Mouse (Mus musculus) retina, postnatal 1 day (tissue): ENCODE measurements at regions not wholly inside any gene's neighbourhood (a gene's known extent, or its start where the extent isn't known, plus 50 kb on each side); places are given as distances from the start of the nearest gene placed in this dataset.

Experiments
- DNase-seq: peaks from one replicate; pipeline ENCODE4 v3.0.0-alpha.2; 2012

DNA sequence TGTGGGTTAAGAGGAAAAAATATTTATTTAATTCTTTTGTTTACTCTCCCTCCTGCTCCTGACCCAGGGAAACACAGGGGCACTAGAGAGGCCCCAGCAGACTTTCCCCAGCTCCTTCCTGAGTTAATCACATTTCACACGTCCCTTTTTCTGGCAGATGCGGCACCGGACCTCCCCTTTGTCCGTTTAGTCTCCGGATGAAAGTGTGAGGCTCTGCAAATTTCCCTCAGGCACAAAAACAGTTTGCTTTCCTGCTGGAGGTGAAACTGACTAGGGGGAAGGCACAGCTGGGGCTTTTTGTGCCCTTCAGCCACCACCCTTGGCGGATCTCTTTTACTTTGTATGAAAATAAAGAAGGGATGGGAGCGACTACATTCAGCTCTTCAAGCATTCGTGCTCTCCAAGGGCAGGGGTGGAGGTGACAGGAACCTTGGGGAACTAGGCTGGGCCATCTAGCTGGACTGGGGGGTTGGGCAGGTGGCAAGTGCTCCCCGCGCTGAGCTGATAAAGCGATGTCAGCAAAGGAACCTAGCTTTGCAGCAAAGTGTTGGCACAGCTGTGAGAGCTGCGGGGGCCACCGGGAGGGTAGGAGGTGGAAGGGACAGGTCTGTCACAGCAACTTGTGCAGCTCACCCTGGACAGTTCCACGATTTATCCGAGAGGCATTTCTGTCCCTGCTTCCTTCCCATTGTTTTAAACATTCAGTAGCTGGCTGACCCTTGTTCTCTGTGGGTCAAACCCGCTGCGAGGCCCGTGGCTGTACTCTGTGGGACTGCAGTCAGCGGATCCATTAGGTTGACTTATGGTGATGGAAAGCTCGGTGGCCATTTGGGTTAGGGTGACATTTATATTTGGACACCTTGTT is 329.6 kb downstream of the Ttll7 start:
- peak; percentile 63 for DNase-seq

DNA sequence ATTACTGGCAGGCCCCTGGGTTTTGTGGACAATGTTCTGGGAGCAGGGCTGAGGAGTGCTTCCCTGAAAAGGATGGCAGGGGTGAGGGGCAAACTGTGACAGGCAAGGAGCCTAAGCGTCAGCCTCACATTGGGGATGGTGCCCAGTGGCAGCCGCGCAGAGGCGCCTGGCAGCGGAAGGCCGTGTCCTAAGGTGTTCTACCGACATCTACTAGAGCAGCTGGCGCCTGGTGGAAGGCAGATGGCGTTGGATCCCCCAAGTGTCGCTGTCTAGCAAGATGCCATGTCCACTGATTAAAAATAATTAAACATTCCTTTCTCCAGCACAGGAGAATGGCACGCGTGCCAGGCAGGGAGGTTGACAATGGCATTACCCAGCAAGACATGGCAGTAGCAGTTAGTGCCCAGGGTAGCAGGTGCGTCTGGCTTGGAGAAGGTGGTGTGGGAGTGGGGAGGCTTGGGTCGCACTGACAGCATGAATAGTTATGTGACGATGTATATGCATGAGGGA is 330.3 kb downstream of the Ttll7 start:
- peak; percentile 73 for DNase-seq

DNA sequence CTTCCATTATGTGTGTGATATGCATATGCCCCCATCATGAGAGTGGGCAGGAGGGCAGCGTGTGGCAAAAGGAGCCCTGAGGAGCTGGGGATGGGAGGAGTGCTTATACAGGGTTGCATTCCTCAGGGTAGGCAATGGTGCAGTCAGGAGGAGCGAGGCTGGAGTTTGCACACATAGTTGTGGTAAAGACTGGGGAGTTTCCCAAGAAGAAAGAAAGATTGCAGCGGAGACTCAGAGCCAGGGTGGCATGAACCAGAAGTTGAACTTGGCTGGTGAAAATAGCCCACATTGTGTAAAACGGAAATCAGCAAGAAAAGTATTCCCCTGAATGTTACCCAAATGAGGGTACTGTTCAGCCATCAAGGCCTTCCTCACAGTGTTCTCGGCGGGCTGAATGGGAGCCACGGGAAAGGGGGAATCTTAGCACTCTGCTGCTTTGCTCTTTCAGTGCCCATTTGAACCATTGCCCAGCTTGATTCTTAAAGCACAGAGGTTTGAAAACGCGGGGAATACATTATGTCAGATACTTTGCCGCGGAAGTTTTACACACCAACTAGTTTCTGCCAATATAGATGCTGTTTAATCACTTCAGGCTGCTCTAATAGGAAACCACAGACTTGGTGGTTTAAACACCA is 331.6 kb downstream of the Ttll7 start:
- DNase-seq, result peak; percentile 27

DNA sequence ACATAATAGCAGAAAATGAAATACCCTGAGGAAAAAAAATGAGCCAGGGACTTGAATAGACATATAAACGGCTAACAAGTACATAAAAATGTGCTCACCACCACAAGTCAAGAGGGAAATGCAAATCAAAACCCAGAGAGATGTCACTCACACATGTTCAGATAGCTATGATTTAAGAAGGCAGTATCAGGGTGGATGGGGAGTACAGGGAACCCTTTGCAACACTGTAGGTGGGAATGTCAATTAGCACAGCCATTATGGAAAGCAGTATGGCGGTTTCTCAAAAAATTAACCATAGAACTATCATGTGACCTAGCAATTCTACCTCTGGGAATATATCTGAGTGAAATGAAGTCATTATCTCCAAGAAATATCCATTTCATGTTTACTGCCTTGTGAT is 337.6 kb downstream of the Ttll7 start:
- no peak for DNase-seq

DNA sequence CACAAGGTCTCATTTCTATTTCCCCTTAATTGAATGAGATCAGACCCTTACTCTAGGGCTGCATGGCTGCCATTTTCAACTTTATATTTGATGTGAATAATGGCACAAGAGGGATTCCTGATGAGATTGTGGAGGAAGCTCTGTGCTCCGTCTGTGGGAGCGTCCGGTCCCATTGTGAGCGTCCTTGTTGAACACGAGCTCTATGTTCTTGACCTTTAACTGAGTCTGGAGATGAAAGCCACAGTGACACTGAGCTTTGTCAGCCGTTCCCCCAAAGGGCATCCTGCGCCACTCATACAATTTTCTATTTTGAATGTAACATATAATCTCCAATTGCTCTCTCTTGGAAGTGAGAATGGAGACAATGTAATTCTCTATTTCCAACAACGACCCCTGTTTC is 344.5 kb downstream of the Ttll7 start:
- DNase-seq, result no peak

DNA sequence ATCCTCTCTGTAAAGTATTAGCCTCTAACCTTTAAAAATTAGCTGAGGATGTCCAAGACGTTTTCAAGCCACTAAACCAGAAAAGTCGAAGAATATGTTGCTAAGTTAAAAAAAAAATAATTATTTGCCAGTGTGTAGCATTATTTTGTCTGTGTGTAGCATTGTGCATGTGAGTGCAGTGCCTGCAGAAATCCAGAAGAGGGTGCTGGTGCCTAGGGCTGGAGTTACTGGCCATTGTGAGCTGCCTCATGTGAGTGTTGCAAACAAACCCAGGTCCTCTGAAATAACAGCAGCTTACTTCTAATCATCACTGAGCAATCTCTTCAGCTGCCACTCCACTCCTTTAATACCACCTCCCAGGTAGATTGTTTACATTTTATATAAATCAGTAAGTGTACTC is 345.0 kb downstream of the Ttll7 start:
- peak; percentile 37 for DNase-seq

DNA sequence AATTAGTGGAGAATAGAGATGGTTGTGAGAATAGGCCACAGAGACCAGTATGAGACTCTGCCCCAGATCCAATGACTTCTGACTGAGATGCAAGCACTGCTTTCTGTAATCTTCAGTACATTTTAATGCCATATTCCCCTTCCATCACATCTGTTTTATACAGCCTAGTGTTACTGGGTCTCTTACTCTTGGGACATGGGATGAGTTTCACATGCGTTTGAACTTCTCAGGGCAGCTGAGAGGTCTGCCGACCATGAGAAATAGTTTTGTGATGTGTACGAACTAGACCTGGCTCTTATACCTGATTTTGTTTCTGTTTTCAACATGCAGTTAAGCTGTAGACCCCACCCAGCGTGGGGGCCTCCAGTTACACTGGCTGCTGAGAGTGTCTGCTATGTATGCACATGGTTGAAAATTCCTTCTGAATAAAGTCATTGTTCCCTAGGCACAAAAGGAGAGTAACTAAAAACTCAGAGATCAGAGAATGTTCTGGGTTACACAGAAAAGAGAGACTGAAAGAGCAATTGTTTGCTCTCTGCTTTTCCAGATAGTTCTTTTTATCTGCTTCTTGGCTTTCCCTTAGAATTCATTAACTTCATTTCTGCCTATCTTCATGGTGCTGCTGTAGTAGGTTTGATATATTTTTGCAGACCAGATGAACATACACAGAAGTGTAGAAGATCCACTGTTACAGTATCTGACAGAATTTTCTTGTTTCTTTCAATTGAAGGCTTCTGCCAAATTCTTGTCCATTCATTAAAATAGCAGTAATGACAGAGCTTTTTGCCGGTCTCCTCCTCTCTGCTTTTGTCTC is 359.2 kb downstream of the Ttll7 start:
- DNase-seq, result no peak

DNA sequence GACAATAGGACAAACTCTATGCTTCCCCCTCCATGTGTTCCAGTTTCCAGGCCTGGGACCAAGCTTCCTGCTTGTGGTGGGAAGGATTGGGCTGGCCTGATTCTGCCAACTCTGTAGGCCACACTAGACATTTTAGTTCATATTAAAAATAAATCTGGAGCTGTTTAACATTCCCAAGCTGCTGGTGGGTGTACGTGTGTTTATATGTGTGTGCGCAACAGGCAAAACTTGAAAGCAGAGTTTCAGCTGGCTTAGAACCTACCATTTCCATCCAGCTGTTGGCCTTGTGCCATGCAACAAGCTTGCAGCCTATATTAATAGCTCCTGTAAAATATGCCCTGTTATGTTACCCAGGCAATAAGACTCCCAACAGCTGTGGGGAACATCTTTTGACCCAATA is 376.5 kb downstream of the Ttll7 start:
- DNase-seq, result no peak

DNA sequence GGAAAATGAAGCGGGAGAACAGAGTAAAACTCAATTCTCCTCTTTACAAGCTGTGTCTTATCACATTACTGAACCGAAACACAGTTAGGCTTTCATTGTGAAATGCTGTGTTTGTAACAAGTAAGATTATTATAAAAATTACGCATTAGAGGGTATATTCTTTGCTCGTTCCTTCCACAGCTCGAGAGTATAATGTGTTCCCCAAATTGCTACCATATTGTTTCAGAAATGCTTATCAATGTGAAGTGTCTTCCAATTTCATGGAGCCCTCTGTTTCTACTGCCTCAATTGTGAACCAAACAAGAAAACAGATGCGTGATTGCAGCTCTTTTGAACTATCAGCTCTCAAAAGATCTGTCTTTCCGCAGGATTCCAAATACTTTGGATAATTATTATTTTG is 378.4 kb downstream of the Ttll7 start:
- DNase-seq, result no peak

DNA sequence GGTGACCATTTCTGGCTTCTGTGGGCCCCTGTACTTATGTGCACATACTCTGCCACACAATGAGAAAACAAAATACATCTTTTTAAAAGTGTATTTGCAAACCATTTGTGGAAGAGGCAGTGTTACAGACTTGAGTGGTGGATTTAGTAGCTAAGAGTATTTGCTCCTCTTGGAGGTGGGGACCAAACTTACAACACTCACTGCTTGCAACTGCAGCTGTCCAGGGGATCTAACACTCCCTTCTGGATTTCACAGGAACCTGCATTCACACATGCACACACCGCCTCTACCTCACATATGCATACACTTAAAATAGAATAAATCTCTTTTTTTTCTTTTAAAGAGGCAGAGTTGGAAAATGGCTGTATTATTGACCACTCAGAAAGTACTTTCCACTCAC is 386.2 kb downstream of the Ttll7 start:
- no peak for DNase-seq

DNA sequence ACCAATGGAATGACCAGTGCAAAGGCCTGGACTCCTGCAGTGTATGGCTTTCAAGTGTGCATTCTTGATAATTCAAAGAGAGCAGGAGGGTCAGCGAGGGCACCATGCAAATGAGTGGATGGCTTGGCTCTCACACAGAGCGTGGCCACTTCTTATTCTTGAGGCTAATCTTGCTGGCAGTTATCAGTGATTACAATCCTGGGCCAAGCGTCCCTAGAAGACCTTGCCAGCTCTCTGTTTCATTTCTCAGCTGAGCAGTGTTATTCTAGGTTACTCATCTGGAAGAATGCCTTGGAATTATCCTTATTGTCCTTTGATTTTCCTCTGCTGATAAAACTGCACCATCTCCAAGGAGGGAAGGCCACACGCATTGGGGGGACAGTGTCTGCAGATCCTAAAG is 388.5 kb downstream of the Ttll7 start:
- peak; percentile 73 for DNase-seq

DNA sequence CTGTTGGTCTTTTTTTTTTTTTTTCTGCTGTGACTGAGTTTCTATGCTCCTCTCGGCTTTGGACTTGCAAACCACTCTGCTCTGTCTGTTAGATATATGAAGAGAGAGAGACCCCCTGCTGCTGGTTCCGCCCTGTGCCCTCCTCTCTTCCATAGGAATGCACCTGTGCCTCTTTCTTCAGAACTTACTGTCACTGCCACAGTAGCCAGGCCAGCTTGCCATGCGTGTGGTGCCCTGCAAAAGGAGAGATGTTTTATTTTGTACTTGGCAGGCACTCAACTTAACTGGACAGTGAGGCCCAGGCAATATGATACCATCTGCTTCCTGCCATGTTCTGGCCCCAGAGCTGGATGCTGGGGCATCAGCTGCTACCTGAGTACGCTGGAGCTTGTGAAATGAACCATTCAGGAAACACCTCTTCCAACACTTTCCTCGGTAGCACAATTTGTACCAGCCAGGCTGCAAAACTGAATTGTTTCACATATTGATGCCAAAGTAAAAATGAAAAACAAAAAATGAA is 392.8 kb downstream of the Ttll7 start:
- no peak for DNase-seq

DNA sequence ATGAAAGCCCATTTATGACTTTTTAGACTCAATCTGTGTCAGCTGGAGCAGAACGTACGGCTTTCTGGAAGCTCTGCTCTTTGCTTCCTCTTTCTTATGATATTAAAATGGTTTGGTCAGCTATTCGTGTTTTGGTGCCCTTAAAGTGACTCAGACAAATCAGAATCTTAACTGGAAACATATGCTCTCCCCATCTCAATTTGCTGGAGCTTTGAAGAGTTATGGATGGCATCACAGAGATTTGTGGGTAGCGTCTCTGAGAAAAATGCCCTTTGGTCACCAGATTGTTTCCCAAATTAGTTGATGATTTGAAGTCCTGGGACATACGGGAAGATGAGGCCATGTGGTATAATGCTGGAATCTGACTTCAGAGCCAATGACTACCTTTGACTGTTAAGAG is 394.0 kb downstream of the Ttll7 start:
- no peak for DNase-seq

DNA sequence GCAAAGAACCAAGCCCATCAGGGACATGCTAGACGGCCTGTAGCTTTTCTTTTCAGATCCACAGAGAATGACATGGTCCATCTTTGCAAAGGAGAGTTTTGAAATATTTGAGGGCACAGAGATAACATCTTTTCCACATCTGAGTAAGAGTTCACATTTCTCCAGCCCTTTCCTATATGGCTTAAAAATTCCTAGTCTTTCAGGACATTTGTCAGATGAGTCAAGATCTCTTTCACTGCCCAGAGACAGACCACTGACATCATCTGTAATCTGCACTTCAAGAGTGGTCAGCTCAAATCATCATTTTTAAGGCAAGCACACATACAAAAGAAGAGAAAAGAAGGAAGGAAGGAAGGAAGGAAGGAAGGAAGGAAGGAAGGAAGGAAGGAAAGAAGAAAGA is 397.3 kb downstream of the Ttll7 start:
- DNase-seq, result no peak

DNA sequence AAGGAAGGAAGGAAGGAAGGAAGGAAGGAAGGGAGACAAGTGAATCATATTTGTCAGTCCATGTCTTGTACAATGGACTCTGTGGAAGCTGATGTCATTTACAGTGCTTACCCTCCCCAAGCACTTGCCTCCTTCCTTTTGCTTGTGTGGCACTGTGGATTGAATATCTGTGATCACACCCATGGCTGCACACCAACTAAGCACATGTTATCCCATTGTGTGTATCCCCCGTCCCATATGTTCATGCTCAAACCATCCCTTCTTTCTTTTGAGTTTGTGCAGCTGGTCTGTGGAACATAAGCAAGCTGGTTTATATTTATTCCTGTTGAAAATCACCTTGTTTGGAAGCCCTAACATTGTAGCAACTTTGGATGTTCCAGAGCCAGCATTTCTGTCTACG is 397.7 kb downstream of the Ttll7 start:
- DNase-seq, result no peak

DNA sequence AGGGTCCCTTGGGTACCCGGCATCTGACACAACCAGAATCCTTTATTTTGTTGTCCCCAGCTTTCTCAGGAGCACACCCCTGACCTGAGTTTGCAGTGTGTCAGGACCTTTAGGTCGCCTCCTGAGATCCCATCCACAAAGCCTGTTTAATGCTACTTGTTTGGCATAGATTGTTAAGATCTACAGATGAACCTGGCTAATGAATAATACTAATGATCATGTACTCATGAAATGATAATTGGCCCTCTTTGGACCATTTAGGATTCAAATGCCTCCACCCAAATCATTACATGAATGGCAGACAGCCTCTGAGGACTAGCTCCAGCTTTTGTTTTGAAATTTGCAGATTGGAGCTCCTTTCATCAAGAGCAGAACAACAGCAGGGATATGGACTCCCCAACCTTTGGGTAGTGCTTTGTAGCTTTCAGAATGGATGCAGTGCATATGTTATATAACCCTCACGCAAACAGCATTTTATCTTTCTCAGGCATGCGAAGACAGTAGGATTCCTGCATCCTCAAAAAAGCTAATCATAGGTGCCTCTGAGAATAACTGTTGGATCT is 400.1 kb downstream of the Ttll7 start:
- no peak for DNase-seq

DNA sequence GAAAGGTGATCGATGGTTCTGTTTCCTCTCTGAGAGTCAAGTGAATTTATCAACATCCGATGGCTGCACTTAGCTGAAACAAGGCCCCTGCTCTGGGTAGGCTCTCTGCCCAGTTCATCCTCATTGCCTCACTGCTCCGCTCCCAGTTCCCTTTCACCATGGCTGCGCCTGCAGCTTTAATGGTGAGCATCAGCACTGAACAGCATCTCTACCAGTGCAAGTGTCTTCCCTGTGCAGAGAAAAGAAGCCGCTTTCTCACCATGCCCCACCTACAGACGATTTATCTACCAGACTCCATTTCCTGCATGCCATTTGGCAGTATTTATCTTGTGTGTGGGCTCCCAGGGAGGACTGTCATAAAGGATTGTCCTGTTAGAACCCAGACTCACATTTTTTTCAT is 400.6 kb downstream of the Ttll7 start:
- DNase-seq, result no peak

DNA sequence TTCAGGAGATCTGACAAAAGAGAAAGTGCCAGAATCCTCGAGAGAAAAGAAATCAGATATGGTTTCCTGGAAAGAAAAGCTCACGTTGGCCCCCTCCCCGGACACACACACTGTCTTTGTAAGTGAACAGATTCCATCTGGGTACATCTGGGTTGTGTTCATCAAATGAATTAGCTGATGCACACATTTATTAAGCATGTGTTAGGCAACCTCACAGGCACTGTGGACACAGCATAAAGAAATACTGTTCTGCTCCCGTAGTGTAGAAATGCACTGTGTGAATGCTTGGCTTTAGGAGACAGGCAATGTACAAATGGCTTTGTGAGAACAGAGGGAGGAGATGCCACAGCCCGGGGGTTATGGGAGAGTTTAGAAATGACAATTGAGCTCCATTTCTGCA is 402.3 kb downstream of the Ttll7 start:
- peak; percentile 79 for DNase-seq

DNA sequence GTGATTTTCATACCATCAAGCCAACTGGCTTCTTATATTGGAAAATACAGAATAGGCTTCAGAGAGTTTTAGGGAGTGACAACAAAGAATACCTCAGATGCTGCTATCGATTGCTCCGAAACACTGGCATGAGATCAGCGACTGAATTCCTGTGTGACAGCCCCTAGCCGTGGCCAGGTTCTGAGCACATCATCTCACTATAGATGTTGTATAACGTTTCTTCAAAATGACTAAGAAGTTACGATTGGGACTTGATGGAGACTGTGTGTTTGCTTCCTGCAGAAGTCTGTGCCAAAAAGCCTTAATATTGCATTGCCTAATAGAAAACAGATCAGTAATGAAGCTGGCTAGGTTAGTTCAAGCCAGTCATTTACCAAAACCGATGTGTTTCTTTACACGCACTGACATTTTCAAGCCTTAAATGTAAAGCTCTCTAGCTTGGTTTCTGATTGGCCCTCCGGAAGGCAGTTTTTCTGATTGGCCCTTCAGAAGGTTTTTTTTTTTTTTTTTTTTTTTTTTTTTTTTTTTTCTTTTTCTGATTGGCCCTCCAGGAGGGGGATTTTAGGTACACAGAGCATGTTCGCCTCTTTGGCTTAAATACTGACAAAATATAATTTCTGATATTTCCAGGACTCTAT is 408.9 kb downstream of the Ttll7 start:
- DNase-seq, result no peak

DNA sequence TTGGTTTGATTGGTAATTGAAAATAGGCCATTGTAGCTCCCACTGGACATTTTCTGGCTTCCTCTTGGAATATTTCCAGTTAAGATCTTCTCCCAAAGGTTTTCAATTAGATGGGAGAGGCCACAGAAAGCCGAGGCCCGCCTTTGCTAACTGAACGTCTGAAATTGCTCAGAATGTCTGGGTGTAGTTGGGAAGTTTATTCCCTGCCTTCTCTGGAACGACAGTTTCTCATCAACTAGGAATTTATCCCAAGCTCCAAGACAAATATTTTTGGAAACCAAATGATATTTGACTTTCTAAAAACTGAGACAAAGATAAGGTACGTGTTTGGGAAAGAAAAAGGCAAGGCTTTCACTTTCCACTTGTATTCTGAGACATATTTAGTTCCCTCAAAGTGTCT is 414.4 kb downstream of the Ttll7 start:
- DNase-seq, result no peak

DNA sequence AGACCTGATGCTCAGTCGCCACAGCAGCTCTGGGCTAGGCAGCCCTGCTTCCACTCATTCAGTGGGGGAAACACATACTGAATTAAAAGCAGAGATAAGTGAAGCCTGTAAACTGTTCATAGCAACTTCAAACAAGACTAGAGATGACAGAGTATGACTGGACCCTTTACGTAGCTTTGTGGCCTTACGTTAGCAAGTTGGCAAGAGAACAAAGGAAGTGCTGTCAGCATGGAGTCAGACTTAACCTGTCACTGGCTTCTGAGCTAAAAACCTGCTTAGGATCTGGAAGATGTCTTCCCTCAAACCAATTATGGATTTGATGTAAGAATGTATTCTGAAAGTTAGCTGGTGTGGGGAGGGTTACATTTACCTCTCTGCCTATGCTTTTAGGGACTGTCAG is 421.3 kb downstream of the Ttll7 start:
- no peak for DNase-seq

DNA sequence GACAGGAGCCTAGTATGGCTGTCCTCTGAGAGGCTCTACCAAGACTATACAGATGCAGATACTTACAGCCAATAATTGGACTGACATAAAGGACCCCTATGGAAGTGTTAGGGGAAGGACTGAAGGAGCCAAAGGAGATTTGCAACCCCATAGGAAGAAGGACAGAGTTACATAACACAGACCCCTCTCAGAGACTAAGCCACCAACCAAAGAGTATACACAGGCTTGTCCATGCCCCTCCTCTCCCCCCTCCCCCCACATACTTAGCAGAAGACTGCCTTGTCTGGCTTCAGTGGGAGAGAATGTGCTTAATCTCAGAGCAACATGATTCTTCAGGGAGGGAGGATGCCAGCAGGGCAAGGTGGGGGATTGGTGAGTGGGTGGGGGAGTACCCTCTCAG is 426.4 kb downstream of the Ttll7 start:
- DNase-seq, result no peak

DNA sequence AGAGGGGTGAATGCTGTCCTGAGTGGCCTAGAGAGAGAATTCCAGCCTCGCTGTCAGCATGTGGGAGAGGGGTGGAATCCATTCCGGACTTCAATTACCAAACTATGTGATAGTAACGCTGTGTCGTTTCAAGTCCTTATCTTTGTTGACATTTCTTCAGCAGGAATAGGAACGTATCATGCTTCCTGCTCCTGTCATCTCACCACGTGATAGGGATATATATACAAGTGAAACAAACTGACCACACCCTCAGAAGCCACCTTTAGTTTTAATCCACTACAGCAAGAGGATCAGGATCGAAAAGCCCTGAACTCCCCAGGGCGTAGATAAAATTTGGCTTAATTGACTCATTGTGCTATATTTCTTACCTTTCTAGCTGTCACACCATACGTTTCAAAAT is 431.6 kb downstream of the Ttll7 start:
- no peak for DNase-seq
